Mouse (Mus musculus): ENCODE measurements at regions not wholly inside any gene's neighbourhood (a gene's known extent, or its start where the extent isn't known, plus 50 kb on each side); places are given as distances from the start of the nearest gene placed in this dataset.

- TF ChIP-seq EP300 (IDR thresholded peaks at IDR 0.05; ENCODE audit: low read depth in 1 of 2, low read length in 2 of 2) = no peak
- TF ChIP-seq CTCF (IDR thresholded peaks at IDR 0.05 in 2 of 3, conservative IDR thresholded peaks at IDR 0.05 in 1 of 3; ENCODE audit: control insufficient read depth in 1 of 3, insufficient read depth in 1 of 3, low read depth in 2 of 3, low read length in 3 of 3, poor library complexity in 1 of 3, severe bottlenecking in 1 of 3) = no peak
- TF ChIP-seq SMC3 (IDR thresholded peaks at IDR 0.05; ENCODE audit: low read depth, low read length) = no peak
Observed at GRCm38 (mm10) chr11:31753711-31754161, 82.1 kb upstream of the Bod1 start.

Data from MEL (cell line).